Mouse (Mus musculus) adrenal gland, postnatal 25 days (tissue): ENCODE results near the gene Fam168a. TPM values are rescaled to one million over a fixed set of nuclear protein-coding genes. Genes with fewer than 3 reads are reported as not detected.

Experiments used
- DNase-seq: peaks from one replicate; pipeline ENCODE4 v3.0.0; 2021; ENCODE audit warnings: mixed read lengths
- total RNA-seq: library from RNA; stranded (reverse); gene quantifications from 2 replicates; pipeline ENCODE4 v1.2.3, GENCODE M21; 2021

Fam168a gene
- total RNA-seq, 1 experiment from 2014 or later, result 64.6 TPM

DNA sequence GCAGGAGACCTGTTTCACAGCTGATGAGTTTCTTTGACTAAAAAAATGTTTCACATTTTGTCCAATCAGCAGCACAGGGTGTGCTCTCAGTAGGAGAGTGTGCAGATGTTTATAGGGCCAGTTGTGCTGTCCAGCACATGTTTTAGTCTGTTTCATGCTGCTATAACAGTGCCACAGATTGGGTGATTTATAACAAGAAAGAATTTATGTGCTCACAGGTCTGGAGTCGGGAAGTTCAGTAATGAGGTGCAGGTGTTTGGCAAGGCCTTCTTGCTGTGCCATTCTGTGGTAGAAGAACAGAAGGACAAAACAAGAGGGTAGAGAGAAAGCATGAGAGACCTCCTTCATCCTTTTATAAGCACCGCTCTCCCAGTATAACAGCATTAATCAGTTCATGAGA, 78.2 kb downstream of the Fam168a start:
- DNase-seq, result no peak

DNA sequence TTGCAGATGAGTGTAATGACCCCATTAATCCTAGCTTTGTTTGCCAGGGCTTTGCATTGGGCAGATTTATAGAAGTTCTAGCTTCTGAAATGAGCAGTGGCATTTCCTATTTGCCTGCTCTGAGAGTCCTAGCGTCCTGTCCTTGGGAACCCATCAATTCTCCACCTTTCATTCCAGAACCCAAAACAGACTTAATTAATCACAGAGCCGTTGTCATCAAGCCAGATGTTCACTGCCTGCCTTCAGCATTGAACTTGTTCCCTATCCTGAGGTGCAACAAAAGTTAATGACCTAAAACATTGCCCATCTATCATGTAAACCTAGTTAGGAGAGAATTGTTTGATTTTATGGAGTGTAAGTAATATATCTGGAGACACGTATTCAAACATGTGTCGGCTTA, 79.0 kb downstream of the Fam168a start:
- DNase-seq, result no peak

GRCm38 (mm10) chr7:100786078-100786477, 79.6 kb downstream of the Fam168a start:
- DNase-seq, result no peak

DNA sequence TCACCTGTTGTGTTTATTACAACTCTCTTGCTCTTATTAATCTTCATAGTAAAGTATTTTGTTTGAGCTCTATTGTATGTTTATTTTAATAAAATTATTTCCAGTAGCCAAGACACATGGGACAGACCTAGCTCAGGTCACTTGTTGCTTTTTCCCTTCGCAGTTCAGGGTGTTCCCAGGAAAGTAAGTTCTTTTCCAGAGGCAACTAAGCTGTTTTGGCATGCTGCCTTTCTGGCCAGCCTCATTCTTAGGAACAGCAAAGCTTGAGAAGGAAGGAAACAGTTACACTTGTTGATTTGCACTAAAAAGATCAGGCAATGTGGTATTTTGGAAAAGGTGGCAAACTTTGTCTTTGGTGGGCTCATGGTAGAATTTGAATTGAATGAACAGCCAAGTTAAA, 81.9 kb downstream of the Fam168a start:
- no peak for DNase-seq

- DNase-seq, result no peak
Observed at GRCm38 (mm10) chr7:100798810-100799209, 92.4 kb downstream of the Fam168a start.

DNA sequence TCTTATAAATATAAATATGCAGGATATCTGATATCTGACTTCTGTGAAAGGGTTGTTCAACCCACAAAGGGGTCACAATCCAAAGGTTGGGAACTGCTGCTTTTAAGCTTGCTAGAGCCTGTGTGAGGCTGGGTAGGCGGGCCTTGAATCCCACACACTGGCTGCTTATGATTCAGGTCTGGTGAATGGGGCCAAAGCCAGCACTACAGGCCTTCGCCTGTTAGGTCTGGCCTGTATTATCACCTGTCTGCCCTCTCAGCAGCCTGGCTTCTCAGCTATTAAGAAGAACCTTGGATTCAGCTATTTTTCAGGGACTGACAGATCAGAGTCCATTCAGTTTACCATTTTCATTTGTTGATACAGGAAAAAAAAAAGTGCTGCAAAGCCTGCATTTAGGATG, 99.0 kb downstream of the Fam168a start:
- DNase-seq, result no peak

- no peak for DNase-seq
Observed at GRCm38 (mm10) chr7:100811912-100812311, 105.5 kb downstream of the Fam168a start.

GRCm38 (mm10) chr7:100812641-100813040, 106.2 kb downstream of the Fam168a start:
- DNase-seq, result no peak

DNA sequence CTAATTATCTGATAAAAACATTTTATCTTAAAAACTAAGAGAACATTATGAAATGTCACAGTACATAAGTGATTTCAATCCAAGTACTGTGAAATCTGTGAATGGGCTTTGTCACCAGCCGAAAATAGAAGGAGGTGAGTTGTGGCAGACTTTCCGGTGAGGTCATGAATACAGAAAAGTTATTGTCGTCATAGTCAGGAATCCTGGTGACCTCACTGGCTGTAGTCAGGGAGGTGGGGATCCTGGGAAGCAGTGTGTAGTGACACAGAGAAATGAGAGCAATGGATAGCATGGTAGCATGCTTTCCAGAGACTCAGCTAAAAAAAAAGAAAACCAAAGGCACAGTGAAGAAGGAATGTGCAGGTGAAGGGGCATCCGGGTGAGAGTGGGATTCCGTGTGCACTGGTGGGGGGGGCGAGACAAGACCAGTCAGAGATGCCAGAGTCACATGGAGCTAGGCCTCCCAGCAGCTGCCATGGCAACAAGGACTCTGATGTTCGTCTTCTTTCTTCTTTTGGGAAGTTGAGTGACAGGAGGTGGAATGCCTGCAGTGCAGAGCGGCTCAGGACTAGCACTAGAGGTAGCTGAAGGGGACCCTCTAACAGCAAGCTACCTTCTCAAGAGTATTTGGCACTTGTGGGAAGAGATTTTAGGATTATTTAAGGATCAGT, 109.6 kb downstream of the Fam168a start:
- no peak for DNase-seq

- no peak for DNase-seq
Observed at GRCm38 (mm10) chr7:100816759-100817441, 110.5 kb downstream of the Fam168a start.

DNA sequence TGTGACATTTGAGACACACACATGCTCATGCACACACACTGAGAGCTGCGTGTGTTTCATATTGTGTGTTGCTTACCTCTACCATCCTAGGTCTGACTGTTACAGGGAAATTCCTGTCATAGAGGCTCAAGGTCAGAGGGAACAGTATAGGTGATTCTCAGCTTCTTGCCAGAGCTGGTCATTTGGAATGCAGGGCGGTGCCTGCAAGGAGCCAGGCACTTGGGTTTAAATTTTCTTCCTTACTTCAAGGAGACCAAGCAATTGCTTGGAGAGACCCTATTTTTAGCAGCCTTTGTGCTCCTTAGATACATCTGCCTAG, 111.0 kb downstream of the Fam168a start:
- DNase-seq, result no peak

GRCm38 (mm10) chr7:100818401-100819064, 112.1 kb downstream of the Fam168a start:
- DNase-seq, result peak; percentile 27

DNA sequence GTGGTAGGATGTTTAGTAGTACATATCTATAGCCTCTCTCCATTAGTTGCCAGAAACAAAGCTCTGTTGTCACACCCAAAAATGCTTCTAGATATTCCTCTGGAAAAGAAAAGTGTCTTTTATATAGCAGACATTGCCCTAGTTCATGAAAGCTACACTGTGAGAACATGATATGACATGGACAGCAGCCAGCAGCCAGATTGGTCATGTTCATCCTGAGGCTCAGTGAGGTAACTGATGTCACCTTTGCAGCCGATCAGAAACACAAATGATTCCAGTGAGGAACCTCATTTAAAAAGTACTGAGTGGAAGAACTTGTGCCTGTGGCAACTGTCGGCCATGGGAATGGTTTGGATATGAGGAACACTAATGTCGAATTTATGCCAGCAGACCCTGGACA, 118.2 kb downstream of the Fam168a start:
- DNase-seq, result no peak

- no peak for DNase-seq
Observed at GRCm38 (mm10) chr7:100828549-100828948, 122.1 kb downstream of the Fam168a start.

GRCm38 (mm10) chr7:100833859-100834258, 127.4 kb downstream of the Fam168a start:
- no peak for DNase-seq

DNA sequence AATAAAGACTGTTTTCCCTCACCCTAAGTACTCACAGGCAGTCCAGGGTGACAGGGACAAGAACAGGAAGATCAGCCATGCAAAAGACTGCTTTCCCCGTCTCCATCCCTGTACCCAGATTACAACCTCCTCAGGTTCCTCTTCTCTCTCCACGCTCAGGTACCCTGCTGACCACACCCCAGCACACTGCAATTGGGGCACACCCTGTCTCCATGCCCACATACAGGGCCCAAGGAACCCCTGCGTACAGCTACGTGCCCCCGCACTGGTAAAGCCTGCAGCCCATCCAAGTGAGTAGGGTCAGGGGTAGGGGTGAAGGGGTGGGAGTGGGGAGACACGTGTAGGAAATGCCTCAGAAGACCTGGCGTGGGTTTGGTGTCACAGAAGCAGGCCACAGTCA, 128.7 kb downstream of the Fam168a start:
- DNase-seq, result no peak

DNA sequence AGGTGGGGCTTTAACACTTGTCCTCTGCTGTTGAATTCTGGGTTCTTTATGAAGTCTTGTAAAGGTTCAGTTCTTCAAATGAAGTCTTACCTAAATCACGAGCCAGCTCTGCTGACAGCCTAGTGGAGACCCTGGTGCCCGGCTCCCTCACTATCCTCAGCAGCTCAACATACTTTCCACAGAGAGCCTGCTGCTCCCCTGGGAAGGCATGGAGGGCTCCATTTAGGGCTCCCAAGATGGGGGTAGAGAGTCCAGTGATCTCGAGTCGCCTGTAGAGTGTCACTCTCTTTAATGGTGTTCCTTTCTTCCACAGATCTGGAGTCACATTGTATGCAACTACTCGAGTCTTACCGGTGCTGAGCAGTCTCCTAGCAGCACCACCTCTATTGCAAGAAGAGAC, 129.3 kb downstream of the Fam168a start:
- DNase-seq, result no peak

DNA sequence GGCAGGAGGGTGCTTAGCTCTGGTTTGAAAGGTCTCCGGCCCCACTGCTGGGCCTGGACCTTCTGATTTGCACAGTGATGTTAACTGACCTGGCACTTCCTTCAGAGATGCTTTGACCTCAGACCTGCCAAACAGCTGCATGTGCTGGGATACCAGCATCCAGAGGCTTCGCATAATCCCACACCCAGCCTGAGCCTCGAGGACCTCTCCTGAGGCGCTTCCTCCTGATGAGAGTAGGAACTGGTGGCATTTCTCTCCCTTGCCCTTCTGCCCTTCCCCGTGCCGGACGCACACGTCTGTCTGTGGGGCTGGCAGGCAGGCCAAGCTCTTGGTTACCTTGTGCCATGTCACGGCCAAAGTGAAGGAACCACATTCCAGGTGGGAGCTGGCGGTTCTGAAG, 130.2 kb downstream of the Fam168a start:
- DNase-seq, result no peak

GRCm38 (mm10) chr7:100837701-100838100, 131.3 kb downstream of the Fam168a start:
- DNase-seq, result no peak

- no peak for DNase-seq
Observed at GRCm38 (mm10) chr7:100839632-100840402, 133.4 kb downstream of the Fam168a start.

DNA sequence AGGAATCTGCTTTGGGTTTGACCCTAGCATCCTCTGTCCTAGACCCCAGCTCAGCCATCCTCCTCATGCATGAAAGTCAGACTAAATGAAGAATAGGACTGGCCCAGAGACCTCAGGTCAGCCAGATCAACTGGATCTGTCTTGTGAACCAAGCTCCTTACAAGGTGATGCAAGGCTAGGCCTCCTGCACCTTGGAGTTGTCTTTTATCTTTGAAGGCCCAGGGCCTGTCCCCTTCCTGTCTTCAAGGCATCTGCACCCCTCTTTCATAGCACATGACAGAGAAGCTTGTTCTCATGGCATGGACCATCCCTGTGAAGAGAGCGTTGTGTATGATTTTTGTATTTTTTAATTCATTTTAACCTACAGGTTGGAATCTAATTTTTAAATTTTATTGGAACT, 134.5 kb downstream of the Fam168a start:
- no peak for DNase-seq

DNA sequence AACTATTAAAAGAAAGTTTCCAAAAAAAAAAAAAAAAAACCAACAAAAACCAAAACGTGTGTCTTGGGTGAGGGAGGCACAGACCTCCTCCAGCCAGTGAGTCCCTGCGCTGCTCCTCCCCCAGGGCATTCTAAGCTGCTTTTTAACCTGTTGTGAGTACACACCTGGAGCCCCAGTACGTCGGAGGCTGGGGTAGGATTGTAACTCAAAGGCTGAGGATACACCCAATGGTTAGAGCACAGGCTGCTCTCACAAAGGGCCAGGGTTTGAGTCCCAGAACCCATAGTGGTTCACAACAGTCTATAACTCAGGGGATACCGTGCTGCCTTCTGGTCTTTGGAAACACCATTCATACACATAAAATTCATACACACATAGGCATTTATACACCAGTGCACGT, 135.2 kb downstream of the Fam168a start:
- DNase-seq, result no peak

- no peak for DNase-seq
Observed at GRCm38 (mm10) chr7:100842175-100842574, 135.7 kb downstream of the Fam168a start.
